Mouse (Mus musculus) CH12.LX (cell line): ENCODE results near the gene Srgap2. TPM values are rescaled to one million over a fixed set of nuclear protein-coding genes. Genes with fewer than 3 reads are reported as not detected.

Experiments used
- DNase-seq: peaks from one replicate; pipeline ENCODE4 v3.0.0-alpha.2; 2013; ENCODE audit errors: extremely low read depth
- H3K27ac ChIP-seq: 2 replicates; pipeline ENCODE4 v1.5.1; 2012; ENCODE audit warnings: low read depth, mild to moderate bottlenecking, control low read depth, moderate library complexity; ENCODE audit not compliant: insufficient read depth
- H3K27me3 ChIP-seq: replicated peaks from 2 replicates; pipeline ENCODE3; 2012; ENCODE audit warnings: inconsistent platforms
- H3K36me3 ChIP-seq, 2 experiments: replicated peaks in 1 of 2; 2 replicates each; pipeline versions ENCODE3 to v1.6.1; 2012; ENCODE audit warnings: inconsistent platforms in 1 of 2, low read length in 1 of 2, mild to moderate bottlenecking in 1 of 2, mixed read lengths in 1 of 2, moderate library complexity in 1 of 2; ENCODE audit not compliant: control insufficient read depth in 1 of 2, insufficient read depth in 1 of 2
- H3K4me1 ChIP-seq, 2 experiments: 2 replicates each; pipeline ENCODE4 v1.6.1; 2012; ENCODE audit warnings: inconsistent platforms in 1 of 2, moderate library complexity in 1 of 2; ENCODE audit not compliant: insufficient read depth in 2 of 2, control insufficient read depth in 1 of 2
- H3K4me2 ChIP-seq: 2 replicates; pipeline ENCODE4 v1.6.1; 2012; ENCODE audit warnings: low read depth, mild to moderate bottlenecking, control low read depth; ENCODE audit not compliant: poor library complexity, insufficient read depth, severe bottlenecking
- H3K4me3 ChIP-seq, 3 experiments: fragments of 150-350 bp in 1 of 3; sonication (generic) in 1 of 3; replicated peaks in 1 of 3; 2 replicates each; pipeline versions ENCODE3 to v1.5.1; 2011 to 2012; ENCODE audit warnings: low read depth in 2 of 3, low read length in 2 of 3, mild to moderate bottlenecking in 2 of 3, moderate library complexity in 2 of 3, control low read depth in 1 of 3, improper control_type of control experiment in 1 of 3, inconsistent platforms in 1 of 3, mixed read lengths in 1 of 3; ENCODE audit not compliant: poor library complexity in 1 of 3
- H3K79me2 ChIP-seq: replicated peaks from 2 replicates; pipeline ENCODE4 v1.6.1; 2012; ENCODE audit warnings: mild to moderate bottlenecking, moderate library complexity; ENCODE audit not compliant: control insufficient read depth, poor library complexity, insufficient read depth, severe bottlenecking; ENCODE audit errors: extremely low read depth
- H3K9ac ChIP-seq: 2 replicates; pipeline ENCODE4 v1.6.1; 2012; ENCODE audit warnings: low read depth, mild to moderate bottlenecking, control low read depth, moderate library complexity; ENCODE audit not compliant: insufficient read depth
- H3K9me3 ChIP-seq: replicated peaks from 2 replicates; pipeline ENCODE3; 2012; ENCODE audit warnings: low read length, inconsistent platforms, mixed read lengths
- CTCF ChIP-seq, 2 experiments: IDR thresholded peaks in 1 of 2; conservative IDR thresholded peaks in 1 of 2; 2 replicates each; pipeline ENCODE4 v1.5.1; 2011 to 2012; ENCODE audit warnings: low read depth in 2 of 2, low read length in 2 of 2, improper control_type of control experiment in 1 of 2, inconsistent platforms in 1 of 2, mild to moderate bottlenecking in 1 of 2, moderate library complexity in 1 of 2
- E2F4 ChIP-seq: IDR thresholded peaks from 2 replicates; pipeline ENCODE4 v1.6.1; 2011; ENCODE audit warnings: low read depth, low read length, improper control_type of control experiment; ENCODE audit not compliant: insufficient replicate concordance
- ETS1 ChIP-seq: conservative IDR thresholded peaks from 2 replicates; pipeline ENCODE4 v1.6.1; 2012; ENCODE audit warnings: low read depth, mild to moderate bottlenecking, inconsistent platforms, low read length, improper control_type of control experiment, moderate library complexity
- IRF4 ChIP-seq: IDR thresholded peaks from 2 replicates; pipeline ENCODE4 v1.6.1; 2014; ENCODE audit warnings: low read depth, mild to moderate bottlenecking, inconsistent platforms, low read length, improper control_type of control experiment
- JUND ChIP-seq: conservative IDR thresholded peaks from 2 replicates; pipeline ENCODE4 v1.6.1; 2011; ENCODE audit warnings: low read depth, low read length, improper control_type of control experiment
- KAT2A ChIP-seq: IDR thresholded peaks from 2 replicates; pipeline ENCODE4 v1.6.1; 2012; ENCODE audit warnings: low read length, improper control_type of control experiment, inconsistent platforms; ENCODE audit not compliant: insufficient replicate concordance
- MAX ChIP-seq: IDR thresholded peaks from 2 replicates; pipeline ENCODE4 v1.6.1; 2011; ENCODE audit warnings: low read length, improper control_type of control experiment
- MAZ ChIP-seq: IDR thresholded peaks from 2 replicates; pipeline ENCODE4 v1.6.1; 2012; ENCODE audit warnings: low read depth, mild to moderate bottlenecking, inconsistent platforms, low read length, improper control_type of control experiment, moderate library complexity
- MEF2A ChIP-seq: IDR thresholded peaks from 2 replicates; pipeline ENCODE4 v1.6.1; 2014; ENCODE audit warnings: low read depth, mild to moderate bottlenecking, inconsistent platforms, low read length, improper control_type of control experiment, borderline replicate concordance
- MYC ChIP-seq: IDR thresholded peaks from 2 replicates; pipeline ENCODE4 v1.6.1; 2011; ENCODE audit warnings: low read depth, mild to moderate bottlenecking, improper control_type of control experiment, low read length
- SMC3 ChIP-seq: IDR thresholded peaks from 2 replicates; pipeline ENCODE4 v1.6.1; 2011; ENCODE audit warnings: low read depth, low read length, improper control_type of control experiment
- TBP ChIP-seq: conservative IDR thresholded peaks from 2 replicates; pipeline ENCODE4 v1.6.1; 2011; ENCODE audit warnings: low read depth, low read length, improper control_type of control experiment
- dilution Hi-C: fragments of 300-500 bp; cut with MboI; formaldehyde crosslinking; loops from 2 replicates; pipeline ENCODE4 v1.14.3; 2020; ENCODE audit warnings: low sequenced_read_pairs; ENCODE audit not compliant: extremely low pct_unique_long_range_greater_than_20kb, extremely low pct_ligation_motif_present
- in situ Hi-C: fragments of 300-500 bp; cut with MboI; formaldehyde crosslinking; loops from 3 replicates; pipeline ENCODE4 v1.14.3; 2019; ENCODE audit warnings: low sequenced_read_pairs, low pct_ligation_motif_present, low pct_unique_long_range_greater_than_20kb, mixed read lengths
- polyA plus RNA-seq: library from polyadenylated mRNA; unstranded; fragments of >175 nt; gene quantifications from 2 replicates; pipeline ENCODE4 v1.2.1, GENCODE M21; 2012; ENCODE audit warnings: low read depth; ENCODE audit not compliant: insufficient read length
- total RNA-seq, 2 experiments: library from RNA; depleted of rRNA; stranded (reverse); fragments of 300-350 nt in 1 of 2; fragments of >200 nt in 1 of 2; gene quantifications; 2 replicates each; pipeline ENCODE4 v1.2.3; 2012 to 2014

Gene Srgap2
- total and polyA plus RNA-seq, 3 experiments: 9.7 to 28.1 (median 26.8) TPM

DNA sequence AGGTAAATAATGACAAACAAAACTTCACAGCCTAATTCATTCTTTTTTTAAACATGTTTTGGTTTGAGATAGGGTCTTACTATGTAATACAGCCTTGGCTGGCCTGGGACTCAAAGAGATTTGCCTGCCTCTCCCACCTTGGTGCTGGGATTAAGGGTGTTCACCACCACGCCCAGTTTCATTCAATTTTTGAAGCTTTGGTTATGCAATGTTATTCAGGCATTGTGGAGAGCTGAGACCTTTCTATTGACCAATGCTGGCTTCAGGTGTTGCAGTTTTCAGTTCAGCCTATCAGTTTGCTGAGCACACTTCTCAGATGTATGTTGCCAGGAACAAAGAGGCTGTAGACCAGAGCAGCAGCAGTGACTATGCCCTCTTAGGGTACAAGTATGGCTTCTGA, 28.9 kb downstream of the Srgap2 start:
- Histone ChIP-seq H3K36me3 (peaks cover 0 to 21% of the 10 kb centered on the region in 2 experiments), H3K27ac (no peak overlapping the region), H3K4me3 (no peak overlapping the region)
- TF ChIP-seq KAT2A: no peak
- TF ChIP-seq TBP: no peak
- TF ChIP-seq JUND: no peak
- TF ChIP-seq, all 38 proteins: peak for 0
- Histone ChIP-seq H3K79me2 (peaks cover 9% of the 10 kb centered on the region; the same call in 1 of the 2 replicates), H3K27me3 (no peaks in the 10 kb centered on the region), H3K9me3 (no peaks in the 10 kb centered on the region), H3K4me1 (peaks cover 0 to 33% of the 10 kb centered on the region in 2 experiments; a peak in 3 of 4 replicates), H3K9ac (no peak overlapping the region), H3K4me2 (no peak overlapping the region)
- in situ Hi-C loops: no loop called here
- no peak for DNase-seq
- dilution Hi-C loops: no loop called here

DNA sequence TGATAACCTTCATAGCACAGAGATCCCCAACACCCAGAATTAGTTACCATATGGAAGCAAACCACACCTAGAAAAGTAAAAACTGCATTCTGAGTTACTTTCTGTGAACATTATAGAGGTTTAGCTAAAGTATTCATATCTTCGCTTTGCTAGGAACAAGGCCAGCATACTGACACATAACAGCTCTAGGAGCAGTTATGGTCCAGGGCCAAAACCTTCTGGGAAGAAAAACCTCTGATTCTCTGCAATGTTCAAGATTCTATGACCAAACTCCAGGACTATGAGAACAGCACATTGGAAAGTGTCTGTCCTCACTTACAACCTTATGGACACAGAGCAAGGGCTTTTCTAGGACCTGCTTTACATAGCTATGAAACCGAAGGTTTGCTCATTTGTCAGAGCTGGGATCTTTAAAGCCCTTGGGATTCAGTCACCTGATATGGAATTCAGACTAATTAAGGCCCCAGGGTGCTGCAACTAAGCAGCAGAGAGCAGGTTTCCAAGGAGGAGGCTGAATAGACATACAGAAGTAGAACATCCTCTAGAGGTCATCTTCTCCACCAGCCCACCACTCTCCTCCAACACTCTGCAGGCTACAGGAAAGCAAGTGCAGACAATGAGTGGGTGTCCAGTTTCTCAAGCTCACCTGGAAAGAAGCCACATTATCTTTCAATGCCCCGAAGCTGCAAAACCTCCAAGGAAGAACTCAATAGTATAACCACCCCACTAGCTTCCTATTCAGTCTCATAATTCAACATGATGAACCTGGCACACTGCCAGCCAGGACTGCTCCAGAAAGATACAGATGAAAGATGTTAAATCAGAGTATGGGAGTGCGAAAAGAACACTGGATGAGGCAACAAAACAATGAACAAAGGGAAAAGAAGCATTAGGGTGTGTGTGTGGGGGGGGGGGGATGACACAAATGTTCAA, 32.9 kb downstream of the Srgap2 start:
- Histone ChIP-seq H3K27me3 (no peaks in the 10 kb centered on the region), H3K4me2 (no peak overlapping the region), H3K9me3 (no peaks in the 10 kb centered on the region), H3K36me3 (peaks cover 0 to 15% of the 10 kb centered on the region in 2 experiments), H3K9ac (no peak overlapping the region), H3K79me2 (peaks cover 11% of the 10 kb centered on the region; the same call in 1 of the 2 replicates), H3K4me3 (no peak overlapping the region), H3K27ac (no peak overlapping the region), H3K4me1 (peaks cover 3 to 45% of the 10 kb centered on the region in 2 experiments; a peak in 3 of 4 replicates)
- dilution Hi-C loops (no loop called here), in situ Hi-C loops (no loop called here)
- no peak for DNase-seq
- TF ChIP-seq MAX (no peak), SMC3 (no peak), MYC (no peak), ETS1 (no peak), E2F4 (no peak), MAZ (no peak), IRF4 (no peak), CTCF (conservative IDR thresholded peaks at IDR 0.05 in 1 of 2, IDR thresholded peaks at IDR 0.05 in 1 of 2; ENCODE audit: low read depth in 2 of 2, low read length in 2 of 2) (no peak), MEF2A (no peak)
- TF ChIP-seq, all 38 proteins: peak for 0
